Mouse (Mus musculus) left cerebral cortex, postnatal 25 days (tissue): ENCODE measurements around the gene Chst15. TPM values are rescaled to one million over a fixed set of nuclear protein-coding genes. Genes with fewer than 3 reads are reported as not detected.
A peak's percentile ranks its signal among the peaks of the same experiment; 100 is the strongest.

Source experiments
- DNase-seq, 2 experiments: peaks; one replicate each; pipeline ENCODE4 v3.0.0; 2022; ENCODE audit warnings: low spot score in 2 of 2, mixed read lengths in 1 of 2
- intact Hi-C: fragments of 180-260 bp; cut with DNase I; formaldehyde crosslinking; loops from one replicate; pipeline ENCODE4 v1.15.1; 2025
- total RNA-seq, 2 experiments: library from RNA; stranded (reverse); gene quantifications; 2 replicates each; pipeline ENCODE4 v1.2.3; 2021

Chst15 gene
- total RNA-seq, 2 experiments from 2014 or later, result 35.1 to 39.4 TPM

DNA sequence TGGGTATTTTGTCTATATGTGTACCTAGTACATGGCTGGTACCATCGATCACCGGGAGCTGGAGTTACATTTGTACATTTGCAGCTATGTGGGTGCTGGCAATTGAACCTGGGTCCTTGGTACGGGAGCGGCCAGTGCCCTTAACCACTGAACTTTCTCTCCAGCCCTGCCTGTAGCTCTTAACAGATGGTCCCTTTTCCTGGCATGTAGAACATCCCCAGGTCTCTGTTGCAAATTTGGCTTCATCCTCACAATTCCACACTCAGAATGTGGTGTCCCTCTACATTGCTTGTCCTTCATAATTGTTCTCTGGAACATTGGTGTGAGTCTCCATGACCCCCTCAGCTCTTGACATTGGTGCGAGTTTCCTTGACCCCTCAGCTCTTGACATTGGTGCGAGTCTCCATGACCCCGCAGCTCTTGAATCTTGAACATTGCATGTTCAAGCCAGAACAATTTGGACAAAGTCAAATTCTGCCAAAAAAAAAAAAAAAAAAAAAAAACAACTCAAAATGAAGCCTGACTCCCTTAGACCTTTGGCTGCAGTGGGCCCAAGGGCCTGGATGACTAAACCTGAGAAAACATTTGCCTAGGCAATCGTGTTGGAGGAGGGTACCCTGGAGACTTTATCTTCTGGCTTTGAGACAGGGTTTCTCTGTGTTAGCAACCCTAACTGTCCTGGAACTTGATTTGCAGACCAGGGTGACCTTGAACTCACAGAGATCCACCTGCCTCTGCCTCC is 10.2 kb downstream of the Chst15 start:
- intact Hi-C loops, result no loop called here
- no peak for DNase-seq

DNA sequence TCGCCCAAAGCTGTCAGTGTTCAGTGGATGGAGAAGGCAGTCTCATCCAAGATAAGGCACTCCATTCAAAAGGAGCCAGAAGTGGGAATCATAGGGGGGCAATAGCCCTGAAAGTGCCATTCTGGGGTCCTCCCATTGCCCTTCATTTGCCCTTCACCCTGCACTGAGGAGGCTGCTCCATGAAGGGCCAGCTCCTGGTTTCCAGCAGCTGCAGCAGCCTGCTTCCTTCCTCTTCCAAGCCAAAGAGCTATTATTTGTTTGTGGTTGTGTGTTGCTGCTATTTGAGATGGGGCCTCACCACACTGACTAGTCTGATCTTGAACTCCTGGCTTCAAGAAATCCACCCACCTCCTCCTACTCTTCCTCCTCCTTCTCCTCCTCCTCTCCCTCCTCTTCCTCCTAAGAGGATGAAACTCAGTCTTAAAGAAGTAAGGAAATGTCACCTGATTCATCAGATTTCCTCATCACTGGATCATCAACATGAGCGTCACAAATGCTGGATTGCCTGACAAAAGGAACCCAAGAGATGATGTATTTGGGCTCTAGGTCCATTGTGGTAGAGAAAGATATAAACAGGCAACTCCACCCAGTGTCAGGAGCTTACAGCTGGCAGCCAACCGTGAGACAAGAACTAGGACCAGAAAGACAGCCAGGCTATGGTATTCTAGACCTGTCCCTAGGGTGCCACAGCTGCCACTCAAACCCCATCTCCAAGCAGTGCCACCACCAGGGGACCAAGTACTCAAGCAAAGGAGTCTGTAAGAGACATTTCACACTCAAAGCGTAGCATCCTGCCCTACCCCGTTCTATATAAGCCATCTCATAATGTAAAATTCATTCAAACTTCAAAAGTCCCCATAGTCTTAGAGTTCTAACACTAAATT is 11.3 kb downstream of the Chst15 start:
- intact Hi-C loops, result no loop called here
- no peak for DNase-seq

DNA sequence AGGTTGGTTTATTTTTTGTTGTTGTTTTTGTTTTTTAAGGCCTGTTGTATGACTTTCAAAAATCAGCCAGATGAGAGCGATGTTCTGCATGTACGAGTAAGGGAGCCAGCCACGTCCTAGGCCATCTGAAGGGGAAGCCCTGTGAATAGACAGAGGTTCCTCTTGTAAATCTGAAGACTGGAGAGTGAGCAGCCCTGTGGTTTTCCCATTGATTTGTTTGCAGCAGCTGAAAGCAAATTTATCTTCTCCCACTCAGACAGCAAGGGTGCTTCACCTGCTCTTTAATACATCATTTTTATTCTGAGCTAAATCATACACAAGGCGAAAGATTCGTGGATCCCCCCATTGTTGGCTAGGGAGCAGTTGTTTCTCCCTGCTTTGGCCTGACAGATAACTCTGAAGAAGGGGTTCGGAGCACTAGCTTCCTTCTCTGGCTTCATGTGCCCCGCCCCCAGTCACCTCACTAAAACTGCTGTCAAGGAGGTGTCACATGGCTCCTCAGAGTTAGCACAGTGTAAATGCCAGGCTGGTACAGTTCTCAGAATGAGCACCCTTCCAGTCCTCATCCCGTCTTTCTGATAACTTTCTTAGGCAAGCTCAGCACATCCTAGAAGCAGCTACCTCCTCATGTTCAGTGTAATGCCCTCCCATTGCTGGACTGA is 12.5 kb downstream of the Chst15 start:
- DNase-seq, result no peak
- intact Hi-C loops, result no loop called here

DNA sequence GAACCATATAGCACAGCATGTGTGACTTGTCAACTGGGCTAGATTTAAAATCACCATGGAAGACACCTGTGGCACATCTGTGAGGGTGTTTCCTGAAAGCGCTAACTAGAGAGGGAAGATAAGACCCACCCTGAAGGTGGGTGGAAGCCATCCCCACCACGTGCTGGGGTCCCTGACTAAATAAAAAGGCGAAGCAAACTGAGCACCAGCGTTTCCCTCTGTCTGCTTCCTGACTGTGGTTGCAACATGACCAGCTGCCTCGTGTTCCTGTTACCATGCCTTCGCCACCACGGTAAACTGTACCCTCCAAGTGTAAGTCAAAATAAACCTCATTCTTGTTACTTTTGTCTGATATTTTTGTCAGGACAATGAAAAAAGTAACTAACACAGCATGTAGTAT is 13.0 kb downstream of the Chst15 start:
- intact Hi-C loops, result no loop called here
- no peak for DNase-seq

DNA sequence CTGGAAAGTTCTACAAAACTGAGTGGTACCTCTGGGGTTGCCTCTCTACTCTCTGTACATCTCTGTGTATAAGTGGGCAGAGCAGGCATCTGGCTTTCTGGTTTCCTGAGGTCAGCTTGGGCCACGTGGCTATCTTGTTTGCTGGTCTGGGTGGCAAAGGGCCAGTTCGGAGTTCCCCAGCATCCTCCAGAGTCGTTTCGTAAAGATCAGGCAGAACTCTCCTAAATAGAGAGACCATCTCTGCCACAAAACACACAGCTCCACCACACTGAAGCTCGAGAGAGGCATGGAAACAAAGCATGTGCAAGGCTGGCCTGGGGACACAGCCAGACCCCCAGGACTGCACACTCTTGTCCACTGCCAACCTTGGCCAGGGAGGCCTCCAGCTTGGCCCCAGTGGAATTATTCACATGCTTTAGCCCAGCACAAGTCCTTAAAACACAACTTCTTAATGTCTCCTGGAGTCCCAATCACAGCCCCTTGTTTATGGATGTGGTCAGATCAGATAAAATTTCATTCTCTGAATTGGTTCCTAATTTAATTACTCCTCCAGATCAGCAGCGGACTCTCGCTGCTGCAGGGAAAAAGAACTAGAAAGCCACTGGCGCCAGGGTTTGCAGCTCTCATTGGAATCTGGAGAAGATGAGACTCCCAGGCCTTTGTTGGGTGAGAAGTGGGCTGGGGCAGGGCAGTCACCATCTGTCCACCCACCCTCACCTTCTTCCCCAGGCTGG is 14.4 kb downstream of the Chst15 start:
- intact Hi-C loops, result no loop called here

DNA sequence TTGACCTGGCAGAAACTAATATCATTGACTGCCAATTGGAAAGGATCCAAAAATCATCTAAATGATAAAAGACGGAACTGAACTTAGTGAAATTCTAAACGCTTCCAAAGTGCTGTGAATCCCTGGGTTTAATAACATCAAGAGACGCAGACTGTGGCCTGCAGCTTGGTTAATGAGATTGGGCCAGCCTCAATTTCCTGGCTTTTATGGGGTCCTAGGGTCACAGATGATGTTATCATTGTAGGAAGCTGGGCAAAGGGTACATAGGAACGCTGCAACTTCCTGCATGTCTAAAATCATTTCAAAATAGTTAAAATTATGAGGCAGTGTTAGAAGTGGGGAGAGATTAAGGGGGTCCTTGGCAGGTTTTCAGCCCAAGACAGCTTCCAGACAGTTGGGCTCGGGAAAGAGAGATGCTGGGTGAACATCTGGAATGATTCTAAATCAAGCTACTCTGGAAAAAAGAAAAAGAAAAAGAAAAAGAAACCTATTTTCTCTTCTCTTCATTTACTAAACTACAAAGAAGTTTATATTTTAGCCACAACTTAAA is 17.3 kb downstream of the Chst15 start:
- DNase-seq, result no peak
- intact Hi-C loops, result no loop called here

More for the DNA sequence above, 14.4 kb downstream of the Chst15 start:
- DNase-seq, result no peak

DNA sequence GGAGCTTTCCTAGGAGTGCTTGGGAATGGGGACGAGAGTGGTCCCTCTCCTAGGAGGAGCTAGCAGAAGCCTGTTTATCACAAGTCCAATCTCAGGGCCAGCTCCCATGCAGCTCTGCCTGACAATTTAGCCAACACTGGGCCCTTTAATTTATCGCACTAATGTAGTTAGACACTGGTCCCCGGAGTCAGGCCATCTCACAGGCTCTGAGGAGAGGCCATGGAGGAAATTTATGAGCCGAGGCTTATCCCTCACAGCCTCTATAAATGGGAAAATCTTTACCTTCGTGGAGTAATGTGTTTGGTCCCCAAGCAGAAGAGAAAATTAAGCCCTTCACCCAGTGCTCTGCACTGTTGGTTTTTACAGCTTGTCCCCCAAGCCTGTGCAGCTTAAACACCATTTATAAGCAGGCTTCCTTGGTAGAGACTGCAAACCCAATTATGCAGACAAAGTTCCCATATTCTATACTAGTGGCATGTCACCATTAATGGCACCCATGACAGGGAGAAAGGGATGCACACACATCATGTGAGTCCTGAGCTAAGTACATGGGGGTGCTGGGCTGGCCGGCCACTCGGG is 18.5 kb downstream of the Chst15 start:
- DNase-seq, result no peak
- intact Hi-C loops, result no loop called here

DNA sequence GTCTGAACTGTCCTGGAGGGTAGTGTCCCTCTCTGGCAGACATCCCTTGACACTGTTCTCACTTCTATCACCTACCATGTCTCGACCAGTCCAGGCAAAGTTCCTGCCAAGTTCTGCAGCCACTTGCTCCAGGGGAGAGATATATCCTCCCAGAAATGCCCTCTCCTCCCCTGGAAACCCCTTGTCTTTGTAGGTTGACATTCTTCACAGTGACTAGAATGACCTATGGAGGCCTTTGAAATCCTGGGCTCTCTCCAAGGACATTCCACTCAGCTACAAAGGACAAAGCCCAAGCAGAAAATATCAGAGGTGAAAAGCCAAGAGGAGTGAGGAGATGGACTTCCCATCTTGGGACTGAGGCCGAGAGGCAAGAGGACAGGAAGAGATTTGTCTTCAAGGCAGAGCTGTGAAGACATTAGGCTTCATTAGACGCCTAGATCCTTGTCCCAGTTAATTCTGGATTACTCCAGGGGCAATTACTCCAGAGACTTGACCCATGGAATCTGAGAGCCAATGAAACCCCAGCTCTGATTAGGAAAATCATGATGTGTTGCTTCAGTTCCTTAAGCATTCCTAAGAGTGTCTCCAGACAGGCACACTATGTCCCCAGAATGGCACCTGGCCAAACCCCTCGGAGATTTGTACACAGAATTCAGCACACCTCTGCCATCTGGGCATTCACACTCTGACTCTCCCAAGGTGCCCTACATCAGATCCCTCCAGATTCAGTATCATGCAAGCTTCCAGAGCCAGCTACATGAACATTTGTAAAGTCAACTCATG is 20.2 kb downstream of the Chst15 start:
- DNase-seq, result no peak
- intact Hi-C loops, result no loop called here

DNA sequence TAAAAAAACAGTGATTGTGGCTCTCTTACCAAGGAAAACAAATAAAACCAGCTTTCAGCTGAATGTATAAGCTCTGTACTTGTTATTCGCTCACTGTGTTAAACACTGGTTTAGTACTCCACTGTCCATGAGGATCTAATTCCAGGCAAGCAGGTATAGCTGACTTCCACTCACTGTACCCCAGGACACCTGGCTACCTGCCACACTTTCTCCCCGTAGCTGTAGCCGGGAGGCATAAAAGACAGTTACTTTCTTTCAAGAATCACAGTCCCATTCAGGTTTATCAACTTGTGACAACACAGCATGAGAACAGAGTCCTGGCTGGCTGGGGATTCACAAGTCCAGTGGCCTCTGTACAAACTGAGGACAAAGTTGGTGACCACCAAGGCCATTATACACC is 20.9 kb downstream of the Chst15 start:
- DNase-seq, result no peak
- intact Hi-C loops, result no loop called here

DNA sequence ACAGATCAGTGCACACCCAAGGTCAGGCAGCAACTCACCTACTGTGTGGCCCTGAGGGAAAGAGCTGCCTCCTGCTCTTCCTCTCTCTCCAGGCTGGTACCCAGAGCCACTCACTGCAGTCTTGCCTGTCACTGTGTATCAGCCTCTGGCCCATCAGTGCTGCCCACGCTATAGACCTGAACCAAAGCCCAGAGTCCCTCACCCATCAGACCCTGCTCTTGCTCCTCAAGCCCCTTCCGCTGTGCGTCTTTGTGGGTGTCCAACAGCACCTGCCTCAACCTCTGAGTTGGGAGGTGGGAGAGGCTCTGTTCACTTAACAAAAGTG is 29.7 kb downstream of the Chst15 start:
- intact Hi-C loops, result no loop called here
- DNase-seq, result no peak

DNA sequence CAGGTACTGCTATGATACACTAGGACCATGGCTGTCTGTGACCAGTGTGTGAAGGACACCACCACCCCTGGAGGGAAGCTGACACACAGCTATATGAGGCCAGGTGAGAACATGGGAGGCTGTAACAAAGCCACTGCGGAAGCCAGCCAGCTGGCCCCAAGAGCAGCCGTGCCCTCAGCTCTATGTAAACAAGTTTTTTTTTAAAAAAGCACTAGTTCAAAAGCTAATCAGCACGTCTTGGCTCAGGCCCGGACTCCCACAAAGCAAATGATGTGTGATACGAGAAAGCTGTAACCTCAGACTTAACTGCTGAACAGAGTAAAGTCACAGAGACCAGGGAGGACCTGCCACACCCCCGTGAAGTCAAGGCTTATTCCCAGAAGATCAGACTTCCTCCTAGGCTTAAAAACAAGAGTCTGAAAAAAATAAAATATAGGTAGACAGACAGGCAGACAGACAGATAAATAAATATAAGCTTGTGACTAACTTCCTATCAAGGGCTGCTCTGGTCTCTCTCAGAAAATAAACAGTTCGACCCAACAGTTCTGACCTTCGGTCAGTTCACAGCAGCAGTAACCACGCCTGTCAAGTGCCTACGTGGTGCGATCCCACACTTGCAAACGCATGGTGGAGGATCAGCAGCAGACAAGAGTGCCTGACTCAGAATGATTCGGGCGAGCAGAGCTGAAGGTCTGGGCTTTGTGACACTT is 30.2 kb downstream of the Chst15 start:
- DNase-seq, result no peak
- intact Hi-C loops, result no loop called here

DNA sequence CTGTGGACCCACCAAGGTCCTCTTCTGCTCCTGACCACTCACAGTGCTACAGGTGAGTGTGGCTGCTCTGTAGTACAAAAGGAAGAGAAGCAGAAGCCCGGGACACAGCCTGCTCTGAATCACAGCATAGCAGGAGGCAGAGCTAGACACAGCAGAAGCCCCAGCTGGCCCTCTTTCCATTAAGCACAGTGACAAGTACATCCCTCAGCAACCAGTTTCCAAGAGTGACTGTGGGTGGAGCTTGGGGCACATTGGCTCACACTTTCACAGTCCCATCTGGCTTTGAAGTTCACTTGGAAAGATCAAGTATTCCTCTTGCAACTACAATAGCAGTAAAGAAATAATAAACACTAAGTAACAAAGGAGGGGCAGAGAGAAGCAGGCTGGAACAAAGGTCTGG is 32.2 kb downstream of the Chst15 start:
- intact Hi-C loops, result no loop called here
- peak in 1 of 2 experiments; percentile 76 for DNase-seq

DNA sequence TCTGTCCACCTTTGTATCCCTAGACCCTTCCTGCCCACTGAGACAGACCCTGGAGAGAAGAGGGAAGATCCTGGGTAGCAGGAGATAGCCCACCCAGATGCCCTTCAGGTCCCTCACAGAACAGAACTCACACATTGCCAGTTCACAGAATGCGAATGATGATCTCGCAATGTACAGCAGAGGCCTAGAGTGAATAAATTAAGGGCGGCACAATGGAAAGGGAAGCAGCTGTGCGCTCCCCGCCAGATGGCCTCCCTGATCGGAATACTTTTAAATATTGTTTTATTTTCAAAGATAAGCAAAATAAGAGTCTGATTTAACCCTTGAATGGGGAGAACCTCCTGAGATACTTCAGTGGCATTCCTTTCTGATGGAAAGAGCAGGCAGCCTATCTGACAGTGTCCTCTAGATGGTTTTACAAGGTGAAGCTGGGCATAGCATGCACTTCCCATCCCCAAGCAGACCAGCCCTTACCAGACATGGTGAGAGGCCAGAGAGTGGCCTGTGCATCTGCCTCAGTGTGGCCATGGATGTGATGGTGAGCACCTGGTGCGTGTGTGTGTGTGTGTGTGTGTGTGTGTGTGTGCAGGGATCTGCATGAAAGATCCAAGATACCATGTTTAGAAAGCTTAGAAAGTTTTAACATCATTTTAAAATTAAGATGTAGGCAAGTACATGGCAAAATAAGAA is 32.8 kb downstream of the Chst15 start:
- peak in 1 of 2 experiments; percentile 50 for DNase-seq
- intact Hi-C loops, result no loop called here

DNA sequence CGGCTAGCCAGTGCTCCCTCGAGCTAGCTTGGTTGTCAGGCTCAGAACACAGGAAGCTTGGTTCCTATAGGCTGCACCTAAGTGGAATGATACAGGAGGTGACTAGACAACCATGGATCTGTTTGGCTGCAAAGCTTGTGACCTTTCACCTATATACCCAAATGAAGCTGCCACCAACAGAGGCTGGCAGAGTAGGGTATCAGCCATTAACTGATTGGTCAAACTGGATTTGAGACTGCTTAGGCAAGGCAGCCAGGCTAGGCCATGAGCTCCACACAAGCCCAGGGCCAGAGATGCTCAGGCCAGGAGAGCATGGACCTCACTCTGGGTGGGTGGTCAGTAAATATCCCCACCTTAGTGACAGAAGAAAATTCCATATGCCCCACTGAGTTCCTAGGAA is 34.5 kb downstream of the Chst15 start:
- intact Hi-C loops, result no loop called here

DNA sequence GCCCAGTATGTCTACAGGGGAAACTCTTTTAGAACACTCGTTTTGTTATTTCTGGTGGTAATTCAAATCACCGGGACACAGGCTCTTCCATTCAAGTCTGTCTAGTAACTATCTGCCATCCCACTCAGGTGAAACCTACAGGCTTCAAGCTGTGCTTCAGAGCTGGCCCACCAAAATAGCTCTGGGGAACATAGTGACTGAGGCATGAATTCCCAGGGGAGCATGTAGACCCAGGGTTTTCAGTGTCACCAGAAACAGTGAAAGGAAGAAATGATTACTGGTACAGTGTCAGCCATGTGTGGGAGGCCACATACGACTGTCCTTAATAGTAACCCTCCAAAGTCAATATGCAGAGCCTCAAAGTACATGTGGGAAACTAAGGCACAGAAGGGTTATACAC is 34.9 kb downstream of the Chst15 start:
- DNase-seq, result no peak
- intact Hi-C loops, result no loop called here

More for the DNA sequence above, 34.5 kb downstream of the Chst15 start:
- DNase-seq, result no peak

DNA sequence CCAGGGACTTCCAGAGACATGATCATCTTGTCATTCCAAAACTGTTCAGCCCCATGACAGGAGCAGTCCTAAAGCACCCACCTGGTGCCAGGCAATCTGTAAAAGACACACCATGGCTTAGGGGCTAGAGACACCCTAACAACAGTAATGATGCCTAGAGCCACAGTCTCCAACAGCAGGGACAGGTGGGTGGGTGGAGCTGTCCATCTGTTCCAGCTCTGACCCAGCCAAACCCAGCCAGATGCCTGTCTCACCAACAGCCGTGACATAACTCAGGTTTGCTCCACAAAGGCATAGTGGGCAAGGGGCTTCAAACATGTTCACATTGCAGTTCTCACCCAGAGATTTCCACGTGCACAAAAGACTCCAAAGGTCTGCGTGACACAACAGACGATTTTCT is 35.3 kb downstream of the Chst15 start:
- no peak for DNase-seq
- intact Hi-C loops, result no loop called here

DNA sequence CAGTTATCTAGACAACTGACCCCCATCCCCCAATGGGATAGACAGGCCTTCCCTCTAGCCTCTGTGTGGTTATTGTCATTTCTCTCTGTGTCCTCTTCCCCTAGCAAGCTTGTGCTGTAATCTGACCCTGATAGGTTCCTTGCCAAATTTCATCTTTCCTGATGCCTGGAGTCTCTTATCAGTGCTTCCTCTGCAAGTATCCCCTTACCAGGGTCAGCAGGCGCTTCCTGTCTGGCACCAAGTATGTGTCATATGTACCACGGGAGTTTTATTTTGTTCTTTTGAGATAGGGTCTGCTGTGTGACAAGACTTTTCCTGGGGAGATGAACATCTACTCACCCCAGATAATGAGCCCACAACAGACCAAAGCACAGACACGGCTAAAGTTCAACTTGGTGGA is 38.4 kb downstream of the Chst15 start:
- no peak for DNase-seq
- intact Hi-C loops, result no loop called here
